Mouse (Mus musculus): ENCODE measurements at regions not wholly inside any gene's neighbourhood (a gene's known extent, or its start where the extent isn't known, plus 50 kb on each side); places are given as distances from the start of the nearest gene placed in this dataset.
A peak's percentile ranks its signal among the peaks of the same experiment; 100 is the strongest.

GRCm38 (mm10) chr7:98783521-98783920 is 51.4 kb upstream of the Wnt11 start:
- no peak for DNase-seq (ENCODE audit: low spot score)
- Histone ChIP-seq H3K27ac (replicated peaks; ENCODE audit: low read depth, low read length) (no peak overlapping the region), H3K4me1 (ENCODE audit: control insufficient read depth, insufficient read depth, low read length) (peaks cover 10% of the 10 kb centered on the region), H3K4me2 (ENCODE audit: low read depth, low read length) (no peak overlapping the region), H3K9me3 (replicated peaks; ENCODE audit: control insufficient read depth, low read length) (no peaks in the 10 kb centered on the region), H3K27me3 (ENCODE audit: control insufficient read depth, insufficient read depth, low read length) (no peaks in the 10 kb centered on the region), H3K9ac (replicated peaks; ENCODE audit: low read length) (no peak overlapping the region), H3K4me3 (ENCODE audit: low read depth, low read length) (no peak overlapping the region), H3K36me3 (replicated peaks; ENCODE audit: control insufficient read depth, insufficient read depth, low read depth, low read length) (no peaks in the 10 kb centered on the region)
- 65% methylated on average over 5 of the region's 5 CpGs for WGBS
- no peak for ATAC-seq (replicated peaks; ENCODE audit: insufficient number of reproducible peaks, low FRiP score, low TSS enrichment, low read depth)

- Histone ChIP-seq H3K36me3 (replicated peaks; ENCODE audit: control insufficient read depth, insufficient read depth, low read depth, low read length) (no peaks in the 10 kb centered on the region), H3K4me2 (ENCODE audit: low read depth, low read length) (peak overlapping the region; percentile 10; the same call in 1 of the 2 replicates), H3K9me3 (replicated peaks; ENCODE audit: control insufficient read depth, low read length) (no peaks in the 10 kb centered on the region), H3K27me3 (ENCODE audit: control insufficient read depth, insufficient read depth, low read length) (no peaks in the 10 kb centered on the region), H3K4me1 (ENCODE audit: control insufficient read depth, insufficient read depth, low read length) (peaks cover 10% of the 10 kb centered on the region), H3K4me3 (ENCODE audit: low read depth, low read length) (no peak overlapping the region), H3K27ac (replicated peaks; ENCODE audit: low read depth, low read length) (peak overlapping the region; percentile 60), H3K9ac (replicated peaks; ENCODE audit: low read length) (peak overlapping the region; percentile 6; the same call in 1 of the 2 replicates)
- ATAC-seq (replicated peaks; ENCODE audit: insufficient number of reproducible peaks, low FRiP score, low TSS enrichment, low read depth): peak; percentile 73
- WGBS: 30% methylated on average over 7 of the region's 7 CpGs
- DNase-seq (ENCODE audit: low spot score): no peak
Measured at GRCm38 (mm10) chr7:98783954-98784353, 51.0 kb upstream of the Wnt11 start.

- 34% methylated on average over 15 of the region's 15 CpGs for WGBS
- H3K4me2 ChIP-seq (ENCODE audit: low read depth, low read length): no peak overlapping the region; the same call in 1 of the 2 replicates
- peak; percentile 60 for ATAC-seq (replicated peaks; ENCODE audit: insufficient number of reproducible peaks, low FRiP score, low TSS enrichment, low read depth)
Measured at GRCm38 (mm10) chr7:98784369-98784931, 50.5 kb upstream of the Wnt11 start.

More at GRCm38 (mm10) chr7:98784369-98784931, 50.5 kb upstream of the Wnt11 start:
- Histone ChIP-seq H3K9me3 (replicated peaks; ENCODE audit: control insufficient read depth, low read length) (no peaks in the 10 kb centered on the region), H3K27me3 (ENCODE audit: control insufficient read depth, insufficient read depth, low read length) (no peaks in the 10 kb centered on the region), H3K4me1 (ENCODE audit: control insufficient read depth, insufficient read depth, low read length) (peaks cover 10% of the 10 kb centered on the region), H3K9ac (replicated peaks; ENCODE audit: low read length) (peak overlapping the region; percentile 34; the same call in 1 of the 2 replicates), H3K27ac (replicated peaks; ENCODE audit: low read depth, low read length) (peak overlapping the region; percentile 60), H3K4me3 (ENCODE audit: low read depth, low read length) (no peak overlapping the region), H3K36me3 (replicated peaks; ENCODE audit: control insufficient read depth, insufficient read depth, low read depth, low read length) (no peaks in the 10 kb centered on the region)
- peak; percentile 39 for DNase-seq (ENCODE audit: low spot score)

All from embryonic facial prominence, embryonic 11.5 days (tissue).